Mouse (Mus musculus) subcutaneous adipose tissue, adult 2 months (tissue): ENCODE measurements around the gene Lyve1. TPM values are rescaled to one million over a fixed set of nuclear protein-coding genes. Genes with fewer than 3 reads are reported as not detected.

ENCODE experiments used
- polyA plus RNA-seq: library from polyadenylated mRNA; depleted of rRNA; stranded (reverse); fragments of >200 nt; gene quantifications from 2 replicates; pipeline ENCODE4 v1.2.3, GENCODE M21; 2012; ENCODE audit warnings: low replicate concordance; rRNA removed

The Lyve1 gene
- 24.0 and 47.9 TPM in 2 replicates for polyA plus RNA-seq

DNA sequence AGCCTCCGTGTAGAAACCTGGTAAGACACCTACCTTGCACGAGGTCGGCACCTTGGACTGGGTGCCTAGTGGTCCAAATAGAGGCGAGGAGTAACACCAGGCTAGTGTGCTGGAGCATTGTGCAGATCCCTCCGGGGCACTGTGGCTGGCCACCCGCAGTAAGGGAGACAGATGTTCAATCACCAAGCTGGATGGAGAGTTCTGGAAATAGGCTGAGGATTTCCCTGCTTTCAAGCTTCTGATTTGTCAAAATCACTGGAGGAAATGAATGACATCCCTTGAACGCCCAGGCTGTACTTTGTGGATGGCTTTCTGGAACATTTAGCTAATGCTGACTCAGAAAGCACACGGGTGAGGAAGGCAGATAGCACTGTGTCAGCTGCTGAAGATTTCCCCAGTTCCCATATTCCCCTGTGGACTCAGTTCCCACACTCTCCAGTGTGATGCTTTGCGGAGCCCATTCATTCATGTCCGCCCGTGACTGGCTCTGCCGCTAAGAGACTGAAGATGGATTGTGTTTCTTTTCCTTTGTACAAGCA, at the start of gene Lyve1:
Lyve1 (minus strand) TSS at position 489 of the 539 bp plus-strand sequence.

GRCm38 (mm10) chr7:110843916-110844874, 18.8 kb downstream of the Lyve1 start, which contains the start of gene Rnf141:
TSS of gene Rnf141 (minus strand) at chr7:110844457.

Other genes starting within 250 kb of the Lyve1 start
- gene Sbf2, start 248.3 kb downstream of the Lyve1 start, polyA plus RNA-seq = 21.7 and 26.3 TPM in 2 replicates
- 23.1 and 29.7 TPM in 2 replicates for gene Adm, start 235.6 kb downstream of the Lyve1 start, polyA plus RNA-seq
- 35.5 and 70.3 TPM in 2 replicates for gene Ampd3, start 95.0 kb downstream of the Lyve1 start, polyA plus RNA-seq
- gene Rnf141, start 18.8 kb downstream of the Lyve1 start, polyA plus RNA-seq = 31.2 and 38.6 TPM in 2 replicates
- gene Mrvi1, start 119.2 kb upstream of the Lyve1 start, polyA plus RNA-seq = 20.2 and 186 TPM in 2 replicates
- gene Ctr9, start 165.7 kb upstream of the Lyve1 start, polyA plus RNA-seq = 12.9 and 45.9 TPM in 2 replicates
- 193 and 208 TPM in 2 replicates for gene Eif4g2, start 219.8 kb upstream of the Lyve1 start, polyA plus RNA-seq